Mouse (Mus musculus): ENCODE measurements around the gene Zfp93.

DNA sequence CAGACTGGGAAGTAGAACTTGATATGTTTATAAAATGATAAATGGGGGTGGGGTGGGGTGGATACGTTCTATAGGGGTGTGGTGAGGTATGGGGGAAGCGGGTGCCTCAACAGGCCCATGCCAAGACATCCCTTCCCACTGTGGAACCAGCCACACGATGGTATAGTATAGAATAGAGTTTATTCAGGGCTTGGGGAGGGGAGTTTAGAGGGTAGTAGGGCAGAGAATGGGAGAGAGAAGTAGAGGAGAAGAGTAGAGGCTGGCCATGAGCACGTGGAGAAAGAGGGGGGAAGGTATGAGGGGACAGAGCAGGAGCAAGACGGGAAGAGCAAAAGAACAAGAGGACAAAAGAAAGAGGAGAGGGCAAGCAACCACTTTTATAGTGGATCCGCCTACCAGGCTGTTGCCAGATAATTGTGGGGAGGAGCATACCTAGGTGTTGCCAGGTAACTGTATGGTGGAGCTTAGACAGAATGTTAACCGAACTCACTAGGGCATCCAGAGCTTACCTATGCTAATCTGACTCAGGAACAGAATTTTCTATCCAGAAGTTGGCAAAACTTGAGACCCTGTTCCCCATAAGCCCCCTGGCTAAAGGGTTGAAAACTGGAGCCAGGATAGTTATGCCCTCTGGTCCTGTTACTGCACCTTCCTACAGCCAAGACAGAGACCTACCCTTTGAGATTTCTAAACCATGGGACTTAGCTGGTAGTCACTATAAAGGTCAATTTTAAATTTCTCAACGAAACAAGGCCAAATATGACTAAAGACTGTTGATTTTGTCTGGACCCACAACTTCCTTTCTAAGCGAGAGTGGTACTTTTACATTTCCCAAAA, 16.2 kb upstream of the Zfp93 start:
- TF ChIP-seq CTCF (IDR thresholded peaks at IDR 0.05; ENCODE audit: low read depth) = no peak
- no peak for TF ChIP-seq EP300 (IDR thresholded peaks at IDR 0.05; ENCODE audit: low read depth)

All from liver, embryonic 14.5 days (tissue).